ENCODE assay signal across 8 mouse cellular contexts in genomic region chr17:7169627-7170303, GRCm38 (mm10). TPM values are rescaled to one million over a fixed set of nuclear protein-coding genes. Genes with fewer than 3 reads are reported as not detected.
DNase-seq lines count a peak whose midpoint lies in the region; ATAC-seq and TF ChIP-seq lines count a peak whose summit lies in the region.

Gene Rps6ka2, plus strand, starts transcription at chr17:7170115.

- peak; percentile 99 for ATAC-seq in forebrain, embryonic 14.5 days
- ATAC-seq in neural tube, embryonic 15.5 days (ENCODE audit: low FRiP score): peak; percentile 99

- peak; percentile 95 for DNase-seq in cerebellum, adult 11 months
- peak; percentile 99 for DNase-seq in forebrain, embryonic 14.5 days (ENCODE audit: low spot score)
- peak; percentile 94 to 96 for DNase-seq in heart, postnatal 14 days
- DNase-seq in layer of hippocampus, adult 11-12 months (ENCODE audit: low spot score): peak; percentile 96
- peak; percentile 98 for DNase-seq in lung, adult 18-20 months
- peak; percentile 96 for DNase-seq in testis, postnatal 14 days (ENCODE audit: low spot score)

- no peak for TF ChIP-seq EP300 in ES-Bruce4 (IDR thresholded peaks at IDR 0.05; ENCODE audit: insufficient read depth, low read depth, low read length)

- intact Hi-C loops in heart, postnatal 14 days (cut with DNase I): no loop called here

- H3K4me2 ChIP-seq in forebrain, embryonic 14.5 days (ENCODE audit: low read length): peak within 1 kb of the TSS; percentile 92
- peak within 1 kb of the TSS; percentile 73 for H3K4me2 ChIP-seq in neural tube, embryonic 15.5 days

- no peaks in the 10 kb centered on the region for H3K36me3 ChIP-seq in ES-Bruce4 (ENCODE audit: control insufficient read depth, insufficient read depth, low read length, poor library complexity, severe bottlenecking)
- no peaks in the 10 kb centered on the region for H3K36me3 ChIP-seq in forebrain, embryonic 14.5 days (ENCODE audit: control insufficient read depth, insufficient read depth, low read length)
- H3K36me3 ChIP-seq in neural tube, embryonic 15.5 days: no peaks in the 10 kb centered on the region

- no peaks in the 10 kb centered on the region for H3K4me1 ChIP-seq in ES-Bruce4 (ENCODE audit: control insufficient read depth, insufficient read depth, low read length)
- peaks cover 15% of the 10 kb centered on the region for H3K4me1 ChIP-seq in forebrain, embryonic 14.5 days (ENCODE audit: control insufficient read depth, insufficient read depth, low read length)
- H3K4me1 ChIP-seq in neural tube, embryonic 15.5 days: peaks cover 32% of the 10 kb centered on the region

- no peaks in the 10 kb centered on the region for H3K27me3 ChIP-seq in ES-Bruce4 (ENCODE audit: control insufficient read depth, insufficient read depth, low read length, poor library complexity, severe bottlenecking)
- no peaks in the 10 kb centered on the region for H3K27me3 ChIP-seq in forebrain, embryonic 14.5 days (replicated peaks; ENCODE audit: control insufficient read depth, insufficient read depth, low read length)
- H3K27me3 ChIP-seq in neural tube, embryonic 15.5 days (replicated peaks): no peaks in the 10 kb centered on the region

- TF ChIP-seq CTCF in ES-Bruce4 (IDR thresholded peaks at IDR 0.05; ENCODE audit: low read depth, low read length): no peak

- WGBS in forebrain, embryonic 14.5 days: 1% methylated on average over 56 of the region's 56 CpGs
- WGBS in neural tube, embryonic 15.5 days: under 1% methylated on average over 53 of the region's 56 CpGs

- peak within 1 kb of the TSS; percentile 82 for H3K4me3 ChIP-seq in ES-Bruce4 (ENCODE audit: low read depth, low read length)
- peak within 1 kb of the TSS; percentile 78 for H3K4me3 ChIP-seq in forebrain, embryonic 14.5 days (ENCODE audit: low read depth, low read length)
- peak within 1 kb of the TSS; percentile 74 for H3K4me3 ChIP-seq in neural tube, embryonic 15.5 days (replicated peaks)

- TF ChIP-seq POLR2A in ES-Bruce4 (IDR thresholded peaks at IDR 0.05; ENCODE audit: insufficient read depth, low read length): peak; percentile 91

- no peaks in the 10 kb centered on the region for H3K9me3 ChIP-seq in ES-Bruce4 (replicated peaks; ENCODE audit: control insufficient read depth, insufficient read depth, low read length, poor library complexity, severe bottlenecking)
- no peaks in the 10 kb centered on the region for H3K9me3 ChIP-seq in forebrain, embryonic 14.5 days (replicated peaks; ENCODE audit: control insufficient read depth, low read length)
- no peaks in the 10 kb centered on the region for H3K9me3 ChIP-seq in neural tube, embryonic 15.5 days (replicated peaks)

- H3K27ac ChIP-seq in ES-Bruce4 (ENCODE audit: insufficient read depth, low read length): peak within 1 kb of the TSS; percentile 20; the same call in 1 of the 2 replicates
- peak within 1 kb of the TSS; percentile 81 for H3K27ac ChIP-seq in forebrain, embryonic 14.5 days (ENCODE audit: low read depth, low read length)
- H3K27ac ChIP-seq in neural tube, embryonic 15.5 days (replicated peaks): peak within 1 kb of the TSS; percentile 91

- H3K9ac ChIP-seq in ES-Bruce4 (ENCODE audit: low read depth, poor library complexity, severe bottlenecking): peak within 1 kb of the TSS; percentile 53
- H3K9ac ChIP-seq in forebrain, embryonic 14.5 days (ENCODE audit: low read length): peak within 1 kb of the TSS; percentile 79
- H3K9ac ChIP-seq in neural tube, embryonic 15.5 days (replicated peaks): peak within 1 kb of the TSS; percentile 63

RNA-seq across cellular contexts. Expression of gene Rps6ka2, which starts in this region (rescaled TPM):
- polyA plus RNA-seq in ES-Bruce4 (2011; ENCODE audit: insufficient read depth, insufficient read length, low read depth, missing spikeins): 22.1 and 26.6 TPM in 2 replicates
- 18.9 and 21.6 TPM in 2 replicates for polyA plus RNA-seq in forebrain, embryonic 14.5 days (2014; fragmentation: Nextera tagmentation; extraction: Ambion mirVana)
- 10 to 100 TPM; 18.3 to 18.5 TPM for total RNA-seq in heart, postnatal 14 days (2021)
- polyA plus RNA-seq in neural tube, embryonic 15.5 days (2015; fragmentation: Nextera tagmentation; extraction: Ambion mirVana): 15.0 and 17.9 TPM in 2 replicates

Comparison
In these comparisons a context has a peak if more than half of its experiments do, and no peak if none do; other contexts are left out.
1. Peak in every context shown above with its lines: DNase-seq, ATAC-seq, H3K4me3 ChIP-seq and H3K27ac ChIP-seq.
2. H3K27ac ChIP-seq: peak in every context shown above with its lines; median percentile 91 in neural tube, embryonic 15.5 days; 81 in forebrain, embryonic 14.5 days; 20 in ES-Bruce4.